Mouse (Mus musculus) limb, embryonic 10.5 days (tissue): ENCODE measurements at regions not wholly inside any gene's neighbourhood (a gene's known extent, or its start where the extent isn't known, plus 50 kb on each side); places are given as distances from the start of the nearest gene placed in this dataset.
A peak's percentile ranks its signal among the peaks of the same experiment; 100 is the strongest.

Experiments
- DNase-seq: peaks from one replicate; pipeline ENCODE4 v3.0.0-alpha.2; 2017; ENCODE audit warnings: low spot score
- H3K27ac ChIP-seq: fragments of 300-500 bp; sonication (generic); 2 replicates; pipeline ENCODE4 v1.5.1; 2016; ENCODE audit warnings: mild to moderate bottlenecking
- H3K27me3 ChIP-seq: fragments of 300-500 bp; sonication (generic); 2 replicates; pipeline ENCODE4 v1.6.1; 2016; ENCODE audit warnings: low read depth, mild to moderate bottlenecking; ENCODE audit not compliant: poor library complexity, severe bottlenecking
- H3K36me3 ChIP-seq: fragments of 300-500 bp; sonication (generic); 2 replicates; pipeline ENCODE4 v1.6.1; 2016; ENCODE audit warnings: mild to moderate bottlenecking, moderate library complexity
- H3K4me1 ChIP-seq: fragments of 300-500 bp; sonication (generic); 2 replicates; pipeline ENCODE4 v1.6.1; 2016
- H3K4me3 ChIP-seq: fragments of 300-500 bp; sonication (generic); 2 replicates; pipeline ENCODE4 v1.5.1; 2016; ENCODE audit warnings: mild to moderate bottlenecking, moderate library complexity
- H3K9me3 ChIP-seq: fragments of 300-500 bp; sonication (generic); replicated peaks from 2 replicates; pipeline ENCODE4 v1.6.1; 2016; ENCODE audit warnings: mild to moderate bottlenecking
- WGBS: fragments of 180-500 bp; shearing (Covaris S2); methylation state at CpG from one replicate; pipeline ENCODE4 v1.1.7; 2016; 5-methylcytosine and 5-hydroxymethylcytosine counted together

DNA sequence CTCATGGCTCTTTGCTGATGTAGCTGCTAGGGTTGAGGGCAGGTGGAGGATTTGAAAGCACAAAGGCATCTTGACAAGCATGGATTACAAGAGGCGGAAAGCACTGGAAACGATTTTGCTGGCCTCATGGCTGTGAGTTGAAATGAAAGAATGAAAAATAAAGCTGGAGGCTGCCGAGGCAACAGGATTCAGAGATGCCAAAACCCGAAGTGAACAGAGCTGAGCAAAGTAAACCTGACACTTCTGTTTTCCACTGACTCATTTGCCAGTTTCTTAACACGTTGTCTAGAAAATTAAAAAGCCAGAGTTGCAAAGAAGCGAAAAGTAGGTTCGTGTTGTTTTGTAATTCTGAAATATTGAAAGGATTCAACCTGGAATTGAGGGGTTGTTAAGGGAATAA lies 504.2 kb upstream of the Frg1 start:
- Histone ChIP-seq H3K36me3 (no peaks in the 10 kb centered on the region), H3K4me3 (no peak overlapping the region), H3K27ac (no peak overlapping the region), H3K4me1 (no peaks in the 10 kb centered on the region), H3K9me3 (no peaks in the 10 kb centered on the region), H3K27me3 (no peaks in the 10 kb centered on the region)
- WGBS: 90% methylated on average over 7 of the region's 7 CpGs
- no peak for DNase-seq

- Histone ChIP-seq H3K9me3 (no peaks in the 10 kb centered on the region), H3K4me1 (no peaks in the 10 kb centered on the region), H3K4me3 (no peak overlapping the region), H3K27me3 (no peaks in the 10 kb centered on the region), H3K27ac (no peak overlapping the region), H3K36me3 (no peaks in the 10 kb centered on the region)
- 91% methylated on average over 3 of the region's 3 CpGs for WGBS
- DNase-seq: no peak
These were observed 503.7 kb upstream of the Frg1 start for GRCm38 (mm10) chr8:41920536-41920935.

- no peaks in the 10 kb centered on the region for H3K4me1 ChIP-seq
- H3K4me3 ChIP-seq: no peak overlapping the region
- no peak for DNase-seq
- no peak overlapping the region for H3K27ac ChIP-seq
- no peaks in the 10 kb centered on the region for H3K36me3 ChIP-seq
- H3K27me3 ChIP-seq: no peaks in the 10 kb centered on the region
- no peaks in the 10 kb centered on the region for H3K9me3 ChIP-seq
- 75% methylated on average over 2 of the region's 2 CpGs for WGBS
These were observed 461.3 kb upstream of the Frg1 start for GRCm38 (mm10) chr8:41878029-41878748.

GRCm38 (mm10) chr8:41869681-41870356 lies 452.9 kb upstream of the Frg1 start:
- no peak for DNase-seq
- H3K9me3 ChIP-seq: no peaks in the 10 kb centered on the region
- H3K36me3 ChIP-seq: no peaks in the 10 kb centered on the region
- no peaks in the 10 kb centered on the region for H3K27me3 ChIP-seq
- no peak overlapping the region for H3K4me3 ChIP-seq
- no peaks in the 10 kb centered on the region for H3K4me1 ChIP-seq
- WGBS: 80% methylated on average over 3 of the region's 3 CpGs
- no peak overlapping the region for H3K27ac ChIP-seq

- 90% methylated on average over 7 of the region's 7 CpGs for WGBS
- H3K36me3 ChIP-seq: no peaks in the 10 kb centered on the region
- no peaks in the 10 kb centered on the region for H3K4me1 ChIP-seq
- H3K27me3 ChIP-seq: no peaks in the 10 kb centered on the region
- no peak for DNase-seq
- no peak overlapping the region for H3K27ac ChIP-seq
- no peaks in the 10 kb centered on the region for H3K9me3 ChIP-seq
- no peak overlapping the region for H3K4me3 ChIP-seq
These were observed 444.0 kb upstream of the Frg1 start for GRCm38 (mm10) chr8:41860918-41861317.

- peaks cover 23% of the 10 kb centered on the region for H3K4me1 ChIP-seq
- 54% methylated on average over 4 of the region's 4 CpGs for WGBS
- no peak for DNase-seq
These were observed 414.8 kb upstream of the Frg1 start for GRCm38 (mm10) chr8:41831713-41832112.

DNA sequence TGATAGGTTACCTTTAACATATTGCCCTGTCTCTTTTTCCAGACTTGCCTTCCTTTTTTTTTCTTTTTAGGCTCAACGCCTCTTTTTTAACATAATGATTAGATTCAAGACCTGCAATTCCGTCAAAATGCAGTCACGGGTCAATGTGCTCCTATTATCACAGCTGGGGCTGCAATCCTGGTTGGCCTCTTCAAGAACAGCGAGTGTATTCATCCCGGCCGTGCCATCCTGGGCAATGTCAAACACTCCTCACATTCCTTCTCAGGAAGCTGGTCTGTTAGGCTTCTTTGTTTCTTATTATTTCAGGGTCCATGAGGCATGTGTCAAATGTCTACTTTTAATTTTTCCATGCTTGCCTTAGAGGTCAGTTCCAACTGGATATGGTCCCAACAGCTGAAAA lies 413.5 kb upstream of the Frg1 start:
- WGBS: 64% methylated on average over 6 of the region's 6 CpGs
- Histone ChIP-seq H3K4me3 (no peak overlapping the region), H3K9me3 (no peaks in the 10 kb centered on the region), H3K4me1 (peaks cover 31% of the 10 kb centered on the region), H3K27ac (no peak overlapping the region), H3K36me3 (no peaks in the 10 kb centered on the region), H3K27me3 (no peaks in the 10 kb centered on the region)
- no peak for DNase-seq

More at GRCm38 (mm10) chr8:41831713-41832112, 414.8 kb upstream of the Frg1 start:
- Histone ChIP-seq H3K27me3 (no peaks in the 10 kb centered on the region), H3K36me3 (no peaks in the 10 kb centered on the region), H3K4me3 (no peak overlapping the region), H3K9me3 (no peaks in the 10 kb centered on the region), H3K27ac (0 out of 2 replicates have a peak overlapping the region, but pooled peaks have one; percentile 36)

DNA sequence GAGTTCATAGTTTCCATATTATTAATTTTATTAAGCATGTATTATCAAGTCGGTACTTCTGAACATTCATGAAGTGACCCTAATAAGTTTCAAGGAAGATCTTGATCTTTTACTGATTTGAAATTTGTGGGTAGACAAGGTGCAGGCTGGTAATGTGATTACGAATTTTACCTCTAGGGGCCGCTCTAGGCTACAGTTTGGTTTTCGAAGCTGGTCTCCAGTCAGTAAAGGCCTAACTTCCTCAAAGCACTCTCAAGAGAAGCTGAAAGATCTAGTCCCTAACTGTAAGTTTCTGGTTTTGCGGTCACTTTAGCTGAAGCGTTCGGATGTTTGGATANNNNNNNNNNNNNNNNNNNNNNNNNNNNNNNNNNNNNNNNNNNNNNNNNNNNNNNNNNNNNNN lies 408.1 kb upstream of the Frg1 start:
- H3K9me3 ChIP-seq: no peaks in the 10 kb centered on the region
- 0 out of 2 replicates have a peak overlapping the region, but pooled peaks have one; percentile 36 for H3K27ac ChIP-seq
- H3K4me1 ChIP-seq: peaks cover 42% of the 10 kb centered on the region
- no peak overlapping the region for H3K4me3 ChIP-seq
- H3K27me3 ChIP-seq: no peaks in the 10 kb centered on the region
- H3K36me3 ChIP-seq: no peaks in the 10 kb centered on the region
- peak; percentile 73 for DNase-seq
- WGBS: 28% methylated on average over 7 of the region's 7 CpGs

GRCm38 (mm10) chr8:41823041-41823440 lies 406.2 kb upstream of the Frg1 start:
- 86% methylated on average over 8 of the region's 8 CpGs for WGBS
- H3K27ac ChIP-seq: no peak overlapping the region
- no peak overlapping the region for H3K4me3 ChIP-seq
- no peaks in the 10 kb centered on the region for H3K36me3 ChIP-seq
- no peaks in the 10 kb centered on the region for H3K27me3 ChIP-seq
- H3K4me1 ChIP-seq: peaks cover 54% of the 10 kb centered on the region
- no peaks in the 10 kb centered on the region for H3K9me3 ChIP-seq
- no peak for DNase-seq

GRCm38 (mm10) chr8:41821676-41822075 lies 404.8 kb upstream of the Frg1 start:
- Histone ChIP-seq H3K9me3 (no peaks in the 10 kb centered on the region), H3K4me3 (no peak overlapping the region), H3K27ac (no peak overlapping the region), H3K27me3 (no peaks in the 10 kb centered on the region), H3K36me3 (no peaks in the 10 kb centered on the region), H3K4me1 (peaks cover 47% of the 10 kb centered on the region)
- 95% methylated on average over 5 of the region's 5 CpGs for WGBS
- DNase-seq: no peak

- WGBS: 85% methylated on average over 4 of the region's 4 CpGs
- DNase-seq: no peak
- no peak overlapping the region for H3K27ac ChIP-seq
- H3K4me3 ChIP-seq: no peak overlapping the region
- H3K9me3 ChIP-seq: no peaks in the 10 kb centered on the region
- no peaks in the 10 kb centered on the region for H3K36me3 ChIP-seq
- peaks cover 43% of the 10 kb centered on the region for H3K4me1 ChIP-seq
- H3K27me3 ChIP-seq: no peaks in the 10 kb centered on the region
These were observed 403.9 kb upstream of the Frg1 start for GRCm38 (mm10) chr8:41820605-41821395.

DNA sequence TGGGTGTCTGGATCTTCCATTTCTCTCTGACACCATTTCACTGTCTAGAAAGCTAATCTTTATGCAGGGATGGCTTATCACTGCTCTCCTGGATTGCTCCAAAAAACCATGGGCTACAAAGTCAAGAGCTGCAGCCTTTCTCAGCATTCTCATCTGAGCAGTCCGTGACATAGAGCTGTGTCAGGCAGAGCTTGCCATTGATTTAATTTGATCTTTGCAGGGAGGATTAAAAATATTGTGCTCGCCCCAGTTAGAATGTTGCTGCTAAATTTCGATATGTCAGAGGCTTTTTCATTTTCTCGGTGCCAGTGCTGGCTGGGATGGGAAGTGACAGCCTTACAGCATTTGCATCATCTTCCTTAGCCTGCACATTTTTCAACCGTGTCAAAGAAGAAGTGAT lies 401.7 kb upstream of the Frg1 start:
- peak overlapping the region; percentile 76 for H3K27ac ChIP-seq
- no peaks in the 10 kb centered on the region for H3K36me3 ChIP-seq
- no peak for DNase-seq
- H3K4me1 ChIP-seq: peaks cover 30% of the 10 kb centered on the region
- H3K27me3 ChIP-seq: no peaks in the 10 kb centered on the region
- H3K4me3 ChIP-seq: no peak overlapping the region
- 68% methylated on average over 5 of the region's 5 CpGs for WGBS
- no peaks in the 10 kb centered on the region for H3K9me3 ChIP-seq

- peak overlapping the region; percentile 76; the same call in 1 of the 2 replicates for H3K27ac ChIP-seq
- peaks cover 28% of the 10 kb centered on the region for H3K4me1 ChIP-seq
- WGBS: 34% methylated on average over 1 of the region's 1 CpGs
- DNase-seq: no peak
- H3K4me3 ChIP-seq: no peak overlapping the region
- H3K9me3 ChIP-seq: no peaks in the 10 kb centered on the region
- H3K27me3 ChIP-seq: no peaks in the 10 kb centered on the region
- no peaks in the 10 kb centered on the region for H3K36me3 ChIP-seq
These were observed 401.2 kb upstream of the Frg1 start for GRCm38 (mm10) chr8:41818079-41818478.
